Mouse (Mus musculus): ENCODE measurements around the gene Pnkd.

GRCm38 (mm10) chr1:74338626-74339025, 53.9 kb downstream of the Pnkd start:
- TF ChIP-seq CTCF (IDR thresholded peaks at IDR 0.05; ENCODE audit: control insufficient read depth, insufficient read depth, low read length): no peak
- no peak for TF ChIP-seq POLR2A (IDR thresholded peaks at IDR 0.05; ENCODE audit: borderline replicate concordance, control insufficient read depth, low read depth, low read length)
